Mouse (Mus musculus): ENCODE measurements around the gene Gm14632.
"Not testable (repeated sequence)": the region's sequence is repeated elsewhere in the genome, so short reads cannot be mapped to it uniquely, and the experiment has no call there.

Gene Gm14632

GRCm38 (mm10) chrX:30329472-30329871 lies at the start of gene Gm14632:
Gene Gm14632 (plus strand): TSS chrX:30329772.
- not testable (repeated sequence) for DNase-seq (ENCODE audit: low read depth, low spot score)

Measured in ZHBTc4 (cell line).